Mouse (Mus musculus): ENCODE results near the gene Ece1.

Gene Ece1

GRCm38 (mm10) chr4:138013723-138014479 is 151.9 kb downstream of the Ece1 start:
- in situ Hi-C loops (cut with MboI, MseI): no loop called here
